Comparison of ENCODE assay signal across 9 mouse cellular contexts in genomic region chr8:116364172-116364571, GRCm38 (mm10).
DNase-seq lines count a peak whose midpoint lies in the region; TF ChIP-seq lines count a peak whose summit lies in the region.
"Had no signal": no experiment of that assay in that cellular context is flagged by ENCODE, and none has a peak within 500 bp of the region (broad histone marks: within the 10 kb centered on the region; RNA-seq: fewer than 3 reads in every experiment).

No protein-coding gene starts in this region.

- H3K27ac ChIP-seq in kidney, adult 2 months (ENCODE audit: insufficient read depth, low read depth, low read length): no peak overlapping the region

- 61% methylated on average over 2 of the region's 2 CpGs for WGBS in kidney, adult 2 months

- no peaks in the 10 kb centered on the region for H3K4me1 ChIP-seq in kidney, adult 2 months (ENCODE audit: control insufficient read depth, insufficient read depth, low read length)

- DNase-seq in heart, postnatal 4 days: peak; percentile 23
- DNase-seq in heart, postnatal 36 days: no peak
- peak; percentile 23 for DNase-seq in right cerebral cortex, postnatal 14 days
- no peak for DNase-seq in right cerebral cortex, postnatal 25 days
- peak; percentile 60 for DNase-seq in kidney, adult 2 months
- no peak for DNase-seq in neural tube, embryonic 10.5 days (ENCODE audit: extremely low spot score, low spot score)
- no peak for DNase-seq in testis, postnatal 14 days (ENCODE audit: low spot score)
- DNase-seq in thymus, adult 18-20 months: no peak
- DNase-seq: layer of hippocampus, adult 9-11 months had no signal

- H3K36me3 ChIP-seq in kidney, adult 2 months (ENCODE audit: control insufficient read depth, insufficient read depth, low read length): no peaks in the 10 kb centered on the region

- no peaks in the 10 kb centered on the region for H3K27me3 ChIP-seq in kidney, adult 2 months (replicated peaks; ENCODE audit: control insufficient read depth, insufficient read depth, low read length)

- intact Hi-C loops in heart, postnatal 36 days (cut with DNase I): no loop called here

- TF ChIP-seq POLR2A in kidney, adult 2 months (IDR thresholded peaks at IDR 0.05; ENCODE audit: low read depth, low read length): no peak

- peak; percentile 68 for TF ChIP-seq CTCF in kidney, adult 2 months (conservative IDR thresholded peaks at IDR 0.05; ENCODE audit: insufficient read depth, insufficient read length, low read depth, low read length)

- no peak overlapping the region for H3K4me3 ChIP-seq in kidney, adult 2 months (ENCODE audit: insufficient read depth, low read depth, low read length)

Comparison
In these comparisons a context has a peak if more than half of its experiments do, and no peak if none do; other contexts are left out.
1. DNase-seq: peak in heart, postnatal 4 days (single experiment), right cerebral cortex, postnatal 14 days (single experiment) and kidney, adult 2 months (single experiment); none in heart, postnatal 36 days (0 of 2), right cerebral cortex, postnatal 25 days (single experiment), neural tube, embryonic 10.5 days (single experiment), testis, postnatal 14 days (single experiment) and thymus, adult 18-20 months (0 of 2).